Mouse (Mus musculus): ENCODE measurements around the gene Cebpe. TPM values are rescaled to one million over a fixed set of nuclear protein-coding genes. Genes with fewer than 3 reads are reported as not detected.

Gene Cebpe
- total and polyA plus RNA-seq, 3 experiments = 0.32 TPM; not detected in 2

- H3K27ac ChIP-seq (ENCODE audit: control insufficient read depth, low read depth, low read length) = no peak overlapping the region
- no peaks in the 10 kb centered on the region for H3K36me3 ChIP-seq (ENCODE audit: control insufficient read depth in 1 of 2, insufficient read depth in 2 of 2, low read length in 2 of 2)
- no peak for TF ChIP-seq ETS1 (IDR thresholded peaks at IDR 0.05; ENCODE audit: low read depth, low read length)
- no peak for TF ChIP-seq E2F4 (IDR thresholded peaks at IDR 0.05; ENCODE audit: borderline replicate concordance, low read depth, low read length)
- no peak for TF ChIP-seq UBTF (IDR thresholded peaks at IDR 0.05; ENCODE audit: borderline replicate concordance, insufficient read depth, low read depth, low read length)
- no peak for TF ChIP-seq NRF1 (IDR thresholded peaks at IDR 0.05; ENCODE audit: insufficient read depth, low read depth, low read length, poor library complexity, severe bottlenecking)
- no peaks in the 10 kb centered on the region for H3K79me2 ChIP-seq (ENCODE audit: control insufficient read depth, insufficient read depth, low read length, poor library complexity)
- H3K27me3 ChIP-seq (ENCODE audit: control insufficient read depth in 1 of 2, insufficient read depth in 2 of 2, low read length in 2 of 2) = no peaks in the 10 kb centered on the region
- H3K9ac ChIP-seq (ENCODE audit: control insufficient read depth, low read depth, low read length, poor library complexity, severe bottlenecking) = no peak overlapping the region
- H3K4me3 ChIP-seq (ENCODE audit: control insufficient read depth in 1 of 2, insufficient read depth in 1 of 2, low read depth in 2 of 2, low read length in 2 of 2) = no peak overlapping the region
- no peak for DNase-seq (ENCODE audit: low read depth, low spot score)
- H3K9me3 ChIP-seq (replicated peaks; ENCODE audit: insufficient read depth, low read length) = no peaks in the 10 kb centered on the region
- peaks cover 0 to 12% of the 10 kb centered on the region in 2 experiments; a peak in 1 of 4 replicates for H3K4me1 ChIP-seq (ENCODE audit: control insufficient read depth in 1 of 2, insufficient read depth in 2 of 2, low read length in 2 of 2)
Measured at GRCm38 (mm10) chr14:54724049-54724448, 12.1 kb upstream of the Cebpe start.

- no peaks in the 10 kb centered on the region for H3K36me3 ChIP-seq (ENCODE audit: control insufficient read depth in 1 of 2, insufficient read depth in 2 of 2, low read length in 2 of 2)
- no peak for DNase-seq (ENCODE audit: low read depth, low spot score)
- H3K4me1 ChIP-seq (ENCODE audit: control insufficient read depth in 1 of 2, insufficient read depth in 2 of 2, low read length in 2 of 2) = peaks cover 0 to 15% of the 10 kb centered on the region in 2 experiments; a peak in 1 of 4 replicates
- no peaks in the 10 kb centered on the region for H3K9me3 ChIP-seq (replicated peaks; ENCODE audit: insufficient read depth, low read length)
- no peak overlapping the region for H3K9ac ChIP-seq (ENCODE audit: control insufficient read depth, low read depth, low read length, poor library complexity, severe bottlenecking)
- H3K27ac ChIP-seq (ENCODE audit: control insufficient read depth, low read depth, low read length) = no peak overlapping the region
- H3K4me3 ChIP-seq (ENCODE audit: control insufficient read depth in 1 of 2, insufficient read depth in 1 of 2, low read depth in 2 of 2, low read length in 2 of 2) = no peak overlapping the region
- no peaks in the 10 kb centered on the region for H3K27me3 ChIP-seq (ENCODE audit: control insufficient read depth in 1 of 2, insufficient read depth in 2 of 2, low read length in 2 of 2)
- TF ChIP-seq TAL1 (IDR thresholded peaks at IDR 0.05; ENCODE audit: low read length) (no peak), MEF2A (IDR thresholded peaks at IDR 0.05; ENCODE audit: extremely low read depth, insufficient replicate concordance, low read depth, low read length, poor library complexity, severe bottlenecking) (no peak), MAFK (IDR thresholded peaks at IDR 0.05; ENCODE audit: borderline replicate concordance, low read depth, low read length) (no peak), BHLHE40 (IDR thresholded peaks at IDR 0.05; ENCODE audit: borderline replicate concordance, low read depth, low read length) (no peak), ETS1 (IDR thresholded peaks at IDR 0.05; ENCODE audit: low read depth, low read length) (no peak), UBTF (IDR thresholded peaks at IDR 0.05; ENCODE audit: borderline replicate concordance, insufficient read depth, low read depth, low read length) (no peak), USF2 (IDR thresholded peaks at IDR 0.05; ENCODE audit: borderline replicate concordance in 1 of 2, insufficient read depth in 1 of 2, low read depth in 1 of 2, low read length in 2 of 2) (no peak), SMC3 (IDR thresholded peaks at IDR 0.05; ENCODE audit: low read depth, low read length) (no peak), ZMIZ1 (IDR thresholded peaks at IDR 0.05; ENCODE audit: low read depth, low read length) (no peak), RCOR1 (IDR thresholded peaks at IDR 0.05; ENCODE audit: low read depth, low read length) (no peak), MYC (IDR thresholded peaks at IDR 0.05; ENCODE audit: low read depth, low read length) (no peak), ELF1 (IDR thresholded peaks at IDR 0.05; ENCODE audit: low read depth, low read length) (no peak), HCFC1 (IDR thresholded peaks at IDR 0.05; ENCODE audit: low read depth, low read length) (no peak), ZNF384 (IDR thresholded peaks at IDR 0.05; ENCODE audit: low read depth, low read length) (no peak), MAX (IDR thresholded peaks at IDR 0.05; ENCODE audit: low read length) (no peak), JUND (IDR thresholded peaks at IDR 0.05; ENCODE audit: low read depth, low read length) (no peak), MXI1 (IDR thresholded peaks at IDR 0.05; ENCODE audit: low read depth, low read length) (no peak), CHD2 (IDR thresholded peaks at IDR 0.05; ENCODE audit: low read length) (no peak)
- no peaks in the 10 kb centered on the region for H3K79me2 ChIP-seq (ENCODE audit: control insufficient read depth, insufficient read depth, low read length, poor library complexity)
Measured at GRCm38 (mm10) chr14:54721711-54722110, 9.7 kb upstream of the Cebpe start.
